Mouse (Mus musculus) macrophage (primary cell): ENCODE results near the gene Tbc1d32. TPM values are rescaled to one million over a fixed set of nuclear protein-coding genes. Genes with fewer than 3 reads are reported as not detected.

Source experiments
- H3K27ac ChIP-seq: fragments of 350-480 bp; formaldehyde crosslinking; 2 replicates; pipeline ENCODE4 v1.9.0; 2021
- H3K36me3 ChIP-seq: fragments of 350-480 bp; formaldehyde crosslinking; 2 replicates; pipeline ENCODE4 v1.9.0; 2021; ENCODE audit errors: inconsistent target
- H3K4me3 ChIP-seq: fragments of 350-480 bp; formaldehyde crosslinking; 2 replicates; pipeline ENCODE4 v1.9.0; 2021; ENCODE audit errors: inconsistent target
- H3K79me2 ChIP-seq: fragments of 350-480 bp; formaldehyde crosslinking; 2 replicates; pipeline ENCODE4 v1.9.0; 2021; ENCODE audit errors: inconsistent target
- WGBS: methylation state at CpG from one replicate; pipeline ENCODE4 v1.1.7; 2026; ENCODE audit warnings: inconsistent platforms; ENCODE audit not compliant: missing documents; 5-methylcytosine and 5-hydroxymethylcytosine counted together
- polyA plus RNA-seq: library from polyadenylated mRNA; stranded (reverse); fragments of 250-400 nt; gene quantifications from 3 replicates; pipeline ENCODE4 v1.2.4, GENCODE M21; 2018; ENCODE audit warnings: inconsistent platforms

Tbc1d32 gene
- polyA plus RNA-seq, 1 experiment from 2014 or later = 3.5 TPM

GRCm38 (mm10) chr10:56062746-56063145, 165.7 kb downstream of the Tbc1d32 start:
- H3K27ac ChIP-seq = no peak overlapping the region
- 100% methylated on average over 2 of the region's 2 CpGs for WGBS
- H3K36me3 ChIP-seq = no peaks in the 10 kb centered on the region
- no peak overlapping the region for H3K4me3 ChIP-seq
- no peaks in the 10 kb centered on the region for H3K79me2 ChIP-seq

GRCm38 (mm10) chr10:56061238-56061830, 167.2 kb downstream of the Tbc1d32 start:
- WGBS = 97% methylated on average over 2 of the region's 2 CpGs
- no peak overlapping the region for H3K4me3 ChIP-seq

DNA sequence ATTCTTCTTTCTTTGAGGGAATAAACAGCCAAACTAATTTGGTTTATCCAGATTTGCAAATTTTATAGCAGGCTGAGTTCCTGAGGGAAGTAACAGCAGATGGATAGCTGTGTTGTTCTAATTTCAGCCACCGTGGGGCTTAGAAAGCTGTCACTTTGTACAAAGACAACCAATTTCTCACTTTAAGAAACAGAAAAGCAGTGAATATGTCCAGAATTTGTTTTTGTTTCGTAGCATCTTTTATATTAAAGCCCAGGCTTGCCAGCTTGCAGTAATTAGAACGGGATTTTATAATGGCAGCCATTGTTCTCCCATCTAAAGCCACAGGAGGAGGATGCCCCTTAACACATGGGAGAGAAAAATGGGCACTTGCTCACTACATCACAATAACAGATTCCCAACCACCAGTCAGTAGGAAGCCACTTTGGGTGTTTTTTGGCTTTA, 169.5 kb downstream of the Tbc1d32 start:
- no peak overlapping the region for H3K4me3 ChIP-seq
- WGBS = 90% methylated on average over 3 of the region's 3 CpGs
- no peaks in the 10 kb centered on the region for H3K36me3 ChIP-seq

More at GRCm38 (mm10) chr10:56061238-56061830, 167.2 kb downstream of the Tbc1d32 start:
- no peaks in the 10 kb centered on the region for H3K79me2 ChIP-seq
- H3K27ac ChIP-seq = no peak overlapping the region
- H3K36me3 ChIP-seq = no peaks in the 10 kb centered on the region

DNA sequence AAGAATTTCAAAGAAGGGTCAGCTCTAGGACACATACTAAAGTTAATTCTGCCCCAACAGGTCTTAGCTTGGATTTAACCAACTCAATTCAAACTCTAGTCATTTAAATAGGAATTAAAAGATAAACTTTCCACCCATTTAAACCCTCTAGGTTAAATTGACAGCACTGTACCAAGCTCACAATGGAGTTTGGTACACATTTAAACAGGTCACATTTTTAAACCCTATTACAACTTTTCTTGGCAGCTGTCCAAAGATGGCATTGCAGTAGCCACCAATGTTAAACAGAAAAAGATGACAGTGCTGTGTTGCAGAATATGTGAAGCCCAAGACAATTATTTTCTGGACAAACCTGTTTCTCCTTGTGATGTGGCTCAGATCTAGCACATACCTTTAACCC, 203.1 kb downstream of the Tbc1d32 start:
- Histone ChIP-seq H3K79me2 (no peaks in the 10 kb centered on the region), H3K27ac (no peak overlapping the region), H3K36me3 (no peaks in the 10 kb centered on the region), H3K4me3 (no peak overlapping the region)

More for the DNA sequence above, 169.5 kb downstream of the Tbc1d32 start:
- Histone ChIP-seq H3K79me2 (no peaks in the 10 kb centered on the region), H3K27ac (no peak overlapping the region)

DNA sequence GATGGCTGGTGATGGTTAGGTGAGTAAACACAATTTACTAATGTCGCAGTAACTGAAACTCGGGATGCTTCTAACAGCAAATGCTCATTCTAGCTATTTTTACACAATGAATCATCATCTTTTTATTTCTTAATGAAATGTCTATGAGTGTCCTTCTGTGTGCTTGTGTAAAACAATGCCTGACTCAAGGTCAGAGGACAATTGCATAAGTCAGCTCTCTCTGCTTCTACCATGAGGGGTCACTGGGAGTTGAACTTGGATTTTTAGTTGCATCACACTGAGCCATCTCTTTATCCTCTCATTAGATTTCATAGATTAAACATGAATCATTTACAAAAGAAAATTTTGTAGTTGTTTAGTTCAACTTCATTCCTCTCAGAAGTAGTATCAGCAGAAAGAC, 203.9 kb downstream of the Tbc1d32 start:
- Histone ChIP-seq H3K27ac (no peak overlapping the region), H3K4me3 (no peak overlapping the region), H3K79me2 (no peaks in the 10 kb centered on the region), H3K36me3 (no peaks in the 10 kb centered on the region)
- 87% methylated on average over 2 of the region's 2 CpGs for WGBS

- Histone ChIP-seq H3K79me2 (no peaks in the 10 kb centered on the region), H3K27ac (no peak overlapping the region), H3K36me3 (no peaks in the 10 kb centered on the region), H3K4me3 (no peak overlapping the region)
- whole genome bisulfite sequencing = 46% methylated on average over 2 of the region's 2 CpGs
Observed at GRCm38 (mm10) chr10:55979898-55980521, 248.5 kb downstream of the Tbc1d32 start.

GRCm38 (mm10) chr10:55978001-55978400, 250.5 kb downstream of the Tbc1d32 start:
- H3K79me2 ChIP-seq = no peaks in the 10 kb centered on the region
- no peak overlapping the region for H3K27ac ChIP-seq
- H3K36me3 ChIP-seq = no peaks in the 10 kb centered on the region
- WGBS = 83% methylated on average over 7 of the region's 7 CpGs
- H3K4me3 ChIP-seq = no peak overlapping the region

Other genes with a start within 250 kb of the Tbc1d32 start
- 2.3 to 5.8 TPM (median 3.0 TPM) in 3 replicates for gene Msl3l2, start 121.8 kb downstream of the Tbc1d32 start, polyA plus RNA-seq
- 0.75 to 8.9 TPM (median 1.1 TPM) in 3 replicates for gene Gja1, start 148.6 kb upstream of the Tbc1d32 start, polyA plus RNA-seq